Comparison of ENCODE assay signal across 9 mouse cellular contexts in genomic region chr17:46453970-46454411, GRCm38 (mm10). TPM values are rescaled to one million over a fixed set of nuclear protein-coding genes. Genes with fewer than 3 reads are reported as not detected.
DNase-seq lines count a peak whose midpoint lies in the region; ATAC-seq and TF ChIP-seq lines count a peak whose summit lies in the region.
"Had no signal": no experiment of that assay in that cellular context is flagged by ENCODE, and none has a peak within 500 bp of the region (broad histone marks: within the 10 kb centered on the region; RNA-seq: fewer than 3 reads in every experiment).

No protein-coding gene starts in this region.

- no peak overlapping the region for H3K9ac ChIP-seq in heart, adult 2 months (ENCODE audit: low read depth, low read length)
- peak overlapping the region; percentile 33; the same call in 1 of the 2 replicates for H3K9ac ChIP-seq in ES-Bruce4 (ENCODE audit: low read depth, poor library complexity, severe bottlenecking)
- peak overlapping the region; percentile 37 for H3K9ac ChIP-seq in hindbrain, embryonic 12.5 days
- peak overlapping the region; percentile 62 for H3K9ac ChIP-seq in midbrain, embryonic 12.5 days (replicated peaks)

- ATAC-seq in hindbrain, embryonic 12.5 days (ENCODE audit: low FRiP score): peak; percentile 39
- ATAC-seq in midbrain, embryonic 12.5 days (ENCODE audit: low FRiP score, low read depth): peak; percentile 31; the same call in 1 of the 2 replicates
- ATAC-seq in erythroid progenitor cell, adult 5-6 weeks (replicated peaks; ENCODE audit: low FRiP score, poor library complexity, severe bottlenecking): no peak
- ATAC-seq in megakaryocyte-erythroid progenitor cell, adult 5-6 weeks (replicated peaks; ENCODE audit: low FRiP score, low TSS enrichment, poor library complexity, severe bottlenecking): no peak

- no peak for TF ChIP-seq POLR2A in heart, adult 2 months (IDR thresholded peaks at IDR 0.05; ENCODE audit: insufficient read depth, low read depth, low read length)
- TF ChIP-seq POLR2A in ES-Bruce4 (IDR thresholded peaks at IDR 0.05; ENCODE audit: insufficient read depth, low read length): no peak

- H3K79me2 ChIP-seq in heart, adult 2 months (replicated peaks; ENCODE audit: control insufficient read depth, insufficient read depth, low read length): no peaks in the 10 kb centered on the region

- TF ChIP-seq EP300 in heart, adult 2 months (IDR thresholded peaks at IDR 0.05; ENCODE audit: insufficient read depth, low read depth, low read length): no peak
- no peak for TF ChIP-seq EP300 in ES-Bruce4 (IDR thresholded peaks at IDR 0.05; ENCODE audit: insufficient read depth, low read depth, low read length)

- DNase-seq in heart, adult 2 months: no peak
- DNase-seq in heart, postnatal 4 days: no peak
- DNase-seq in right cerebral cortex, postnatal 14 days: no peak

- H3K4me1 ChIP-seq in heart, adult 2 months (ENCODE audit: control insufficient read depth, insufficient read depth, low read length): peaks cover 1% of the 10 kb centered on the region; the same call in 1 of the 2 replicates
- H3K4me1 ChIP-seq in ES-Bruce4 (ENCODE audit: control insufficient read depth, insufficient read depth, low read length): peaks cover 8% of the 10 kb centered on the region
- peaks cover 39% of the 10 kb centered on the region for H3K4me1 ChIP-seq in hindbrain, embryonic 12.5 days
- H3K4me1 ChIP-seq in midbrain, embryonic 12.5 days: peaks cover 40% of the 10 kb centered on the region

- no peak overlapping the region for H3K4me3 ChIP-seq in heart, adult 2 months
- no peak overlapping the region for H3K4me3 ChIP-seq in ES-Bruce4 (ENCODE audit: low read depth, low read length)
- H3K4me3 ChIP-seq in hindbrain, embryonic 12.5 days: peak overlapping the region; percentile 23
- peak overlapping the region; percentile 42 for H3K4me3 ChIP-seq in midbrain, embryonic 12.5 days

- 10% methylated on average over 26 of the region's 26 CpGs for WGBS in heart, adult 2 months
- 0% methylated on average over 26 of the region's 26 CpGs for WGBS in hindbrain, embryonic 12.5 days
- 1% methylated on average over 26 of the region's 26 CpGs for WGBS in midbrain, embryonic 12.5 days

- H3K9me3 ChIP-seq in ES-Bruce4 (replicated peaks; ENCODE audit: control insufficient read depth, insufficient read depth, low read length, poor library complexity, severe bottlenecking): no peaks in the 10 kb centered on the region
- no peaks in the 10 kb centered on the region for H3K9me3 ChIP-seq in hindbrain, embryonic 12.5 days (replicated peaks)
- no peaks in the 10 kb centered on the region for H3K9me3 ChIP-seq in midbrain, embryonic 12.5 days

- peak; percentile 9; the same call in 1 of the 2 replicates for TF ChIP-seq CTCF in heart, adult 2 months (IDR thresholded peaks at IDR 0.05)
- no peak for TF ChIP-seq CTCF in ES-Bruce4 (IDR thresholded peaks at IDR 0.05; ENCODE audit: low read depth, low read length)

- peak overlapping the region; percentile 56 for H3K4me2 ChIP-seq in hindbrain, embryonic 12.5 days (replicated peaks)
- peak overlapping the region; percentile 71 for H3K4me2 ChIP-seq in midbrain, embryonic 12.5 days (replicated peaks)

- H3K27ac ChIP-seq in heart, adult 2 months: no peak overlapping the region
- no peak overlapping the region for H3K27ac ChIP-seq in ES-Bruce4 (ENCODE audit: insufficient read depth, low read length)
- H3K27ac ChIP-seq in hindbrain, embryonic 12.5 days: peak overlapping the region; percentile 46
- H3K27ac ChIP-seq in midbrain, embryonic 12.5 days (replicated peaks): peak overlapping the region; percentile 71

- no peaks in the 10 kb centered on the region for H3K36me3 ChIP-seq in heart, adult 2 months (ENCODE audit: control insufficient read depth, insufficient read depth, low read length)
- no peaks in the 10 kb centered on the region for H3K36me3 ChIP-seq in ES-Bruce4 (ENCODE audit: control insufficient read depth, insufficient read depth, low read length, poor library complexity, severe bottlenecking)
- peaks cover 4% of the 10 kb centered on the region; the same call in 1 of the 2 replicates for H3K36me3 ChIP-seq in hindbrain, embryonic 12.5 days
- H3K36me3 ChIP-seq in midbrain, embryonic 12.5 days: peaks cover 7% of the 10 kb centered on the region; the same call in 1 of the 2 replicates

- peaks cover 9% of the 10 kb centered on the region for H3K27me3 ChIP-seq in heart, adult 2 months (ENCODE audit: control insufficient read depth, insufficient read depth, low read length)
- no peaks in the 10 kb centered on the region for H3K27me3 ChIP-seq in ES-Bruce4 (ENCODE audit: control insufficient read depth, insufficient read depth, low read length, poor library complexity, severe bottlenecking)
- H3K27me3 ChIP-seq in hindbrain, embryonic 12.5 days: peaks cover 62% of the 10 kb centered on the region
- H3K27me3 ChIP-seq in midbrain, embryonic 12.5 days: peaks cover 49% of the 10 kb centered on the region

- intact Hi-C loops in heart, adult 2 months (cut with DNase I): no loop called here

RNA-seq across cellular contexts. Expression of gene Slc22a7, which starts 15.7 kb away (rescaled TPM):
- total RNA-seq in heart, adult 2 months (2021): not detected
- polyA plus RNA-seq in heart, adult 2 months (2012; rRNA removed): 0.38 TPM in 1 of 2 replicates, not detected in the other
- total RNA-seq in heart, postnatal 4 days (2021): not detected
- 6.0 and 6.1 TPM in 2 replicates for polyA plus RNA-seq in ES-Bruce4 (2011; ENCODE audit: insufficient read depth, insufficient read length, low read depth, missing spikeins)
- polyA plus RNA-seq in hindbrain, embryonic 12.5 days (2016; fragmentation: Nextera tagmentation; extraction: Ambion mirVana): not detected in 2 replicates
- not detected in 2 replicates for polyA plus RNA-seq in midbrain, embryonic 12.5 days (2016; fragmentation: Nextera tagmentation; extraction: Ambion mirVana)
- not detected in 2 replicates for total RNA-seq in erythroid progenitor cell, adult 5-6 weeks (2015; ENCODE audit: low replicate concordance)
- not detected in 2 replicates for total RNA-seq in erythroid progenitor cell, adult 5-6 weeks (2017; ENCODE audit: low replicate concordance)
- total RNA-seq in megakaryocyte-erythroid progenitor cell, adult 5-6 weeks (2014; fragmentation: Nextera tagmentation): not detected in 2 replicates
- not detected in 2 replicates for total RNA-seq in megakaryocyte-erythroid progenitor cell, adult 5-6 weeks (2017)
- polyA plus RNA-seq: C2C12 had no signal

RNA-seq across cellular contexts. Expression of gene Crip3, which starts 25.3 kb away (rescaled TPM):
- under 1 TPM; 0.76 to 0.82 TPM for total RNA-seq in heart, adult 2 months (2021)
- polyA plus RNA-seq in heart, adult 2 months (2012; rRNA removed): 3.5 and 3.8 TPM in 2 replicates
- under 1 TPM; 0.36 to 0.52 TPM for total RNA-seq in heart, postnatal 4 days (2021)
- 1.3 TPM in 1 of 2 replicates, not detected in the other for polyA plus RNA-seq in ES-Bruce4 (2011; ENCODE audit: insufficient read depth, insufficient read length, low read depth, missing spikeins)
- polyA plus RNA-seq in hindbrain, embryonic 12.5 days (2016; fragmentation: Nextera tagmentation; extraction: Ambion mirVana): 0.57 and 0.95 TPM in 2 replicates
- 1.4 and 1.6 TPM in 2 replicates for polyA plus RNA-seq in midbrain, embryonic 12.5 days (2016; fragmentation: Nextera tagmentation; extraction: Ambion mirVana)
- total RNA-seq in erythroid progenitor cell, adult 5-6 weeks (2015; ENCODE audit: low replicate concordance): not detected in 2 replicates
- not detected in 2 replicates for total RNA-seq in erythroid progenitor cell, adult 5-6 weeks (2017; ENCODE audit: low replicate concordance)
- total RNA-seq in megakaryocyte-erythroid progenitor cell, adult 5-6 weeks (2014; fragmentation: Nextera tagmentation): not detected in 2 replicates
- not detected in 2 replicates for total RNA-seq in megakaryocyte-erythroid progenitor cell, adult 5-6 weeks (2017)
- polyA plus RNA-seq: C2C12 had no signal

RNA-seq across cellular contexts. Expression of gene Ttbk1, which starts 33.5 kb away (rescaled TPM):
- total RNA-seq in heart, adult 2 months (2021): under 1 TPM; 0.16 to 0.23 TPM
- polyA plus RNA-seq in heart, adult 2 months (2012; rRNA removed): 0.21 and 0.23 TPM in 2 replicates
- total RNA-seq in heart, postnatal 4 days (2021): under 1 TPM; 0.33 to 0.45 TPM
- 0.90 and 1.3 TPM in 2 replicates for polyA plus RNA-seq in ES-Bruce4 (2011; ENCODE audit: insufficient read depth, insufficient read length, low read depth, missing spikeins)
- 5.3 and 6.6 TPM in 2 replicates for polyA plus RNA-seq in hindbrain, embryonic 12.5 days (2016; fragmentation: Nextera tagmentation; extraction: Ambion mirVana)
- 5.0 and 5.5 TPM in 2 replicates for polyA plus RNA-seq in midbrain, embryonic 12.5 days (2016; fragmentation: Nextera tagmentation; extraction: Ambion mirVana)
- not detected in 2 replicates for total RNA-seq in erythroid progenitor cell, adult 5-6 weeks (2015; ENCODE audit: low replicate concordance)
- not detected in 2 replicates for total RNA-seq in erythroid progenitor cell, adult 5-6 weeks (2017; ENCODE audit: low replicate concordance)
- total RNA-seq in megakaryocyte-erythroid progenitor cell, adult 5-6 weeks (2014; fragmentation: Nextera tagmentation): 0.10 TPM in 1 of 2 replicates, not detected in the other
- 0.14 TPM in 1 of 2 replicates, not detected in the other for total RNA-seq in megakaryocyte-erythroid progenitor cell, adult 5-6 weeks (2017)

RNA-seq across cellular contexts. Expression of gene Dnph1, which starts 42.5 kb away (rescaled TPM):
- total RNA-seq in heart, adult 2 months (2021): 1 to 10 TPM; 1.8 to 1.9 TPM
- polyA plus RNA-seq in heart, adult 2 months (2012; rRNA removed): 0.80 and 0.97 TPM in 2 replicates
- 10 to 100 TPM in 1 of 2 experiments, 1 to 10 TPM in 1; 9.5 to 10.2 TPM for total RNA-seq in heart, postnatal 4 days (2021)
- polyA plus RNA-seq in ES-Bruce4 (2011; ENCODE audit: insufficient read depth, insufficient read length, low read depth, missing spikeins): 21.8 and 24.1 TPM in 2 replicates
- polyA plus RNA-seq in hindbrain, embryonic 12.5 days (2016; fragmentation: Nextera tagmentation; extraction: Ambion mirVana): 35.3 and 35.5 TPM in 2 replicates
- polyA plus RNA-seq in midbrain, embryonic 12.5 days (2016; fragmentation: Nextera tagmentation; extraction: Ambion mirVana): 53.1 and 58.0 TPM in 2 replicates
- 3.8 and 5.0 TPM in 2 replicates for total RNA-seq in erythroid progenitor cell, adult 5-6 weeks (2015; ENCODE audit: low replicate concordance)
- total RNA-seq in erythroid progenitor cell, adult 5-6 weeks (2017; ENCODE audit: low replicate concordance): 0.64 and 1.9 TPM in 2 replicates
- 49.4 and 60.5 TPM in 2 replicates for total RNA-seq in megakaryocyte-erythroid progenitor cell, adult 5-6 weeks (2014; fragmentation: Nextera tagmentation)
- 15.6 and 27.7 TPM in 2 replicates for total RNA-seq in megakaryocyte-erythroid progenitor cell, adult 5-6 weeks (2017)

Comparison
In these comparisons a context has a peak if more than half of its experiments do, and no peak if none do; other contexts are left out.
1. H3K27ac ChIP-seq: peak in hindbrain, embryonic 12.5 days (single experiment) and midbrain, embryonic 12.5 days (single experiment); none in heart, adult 2 months (single experiment) and ES-Bruce4 (single experiment).
2. H3K4me3 ChIP-seq: peak in hindbrain, embryonic 12.5 days (single experiment) and midbrain, embryonic 12.5 days (single experiment); none in heart, adult 2 months (single experiment) and ES-Bruce4 (single experiment).
3. ATAC-seq: peak in hindbrain, embryonic 12.5 days (single experiment) and midbrain, embryonic 12.5 days (single experiment); none in erythroid progenitor cell, adult 5-6 weeks (single experiment) and megakaryocyte-erythroid progenitor cell, adult 5-6 weeks (single experiment).